Comparison of ENCODE assay signal across 25 mouse cellular contexts in the genomic region with DNA sequence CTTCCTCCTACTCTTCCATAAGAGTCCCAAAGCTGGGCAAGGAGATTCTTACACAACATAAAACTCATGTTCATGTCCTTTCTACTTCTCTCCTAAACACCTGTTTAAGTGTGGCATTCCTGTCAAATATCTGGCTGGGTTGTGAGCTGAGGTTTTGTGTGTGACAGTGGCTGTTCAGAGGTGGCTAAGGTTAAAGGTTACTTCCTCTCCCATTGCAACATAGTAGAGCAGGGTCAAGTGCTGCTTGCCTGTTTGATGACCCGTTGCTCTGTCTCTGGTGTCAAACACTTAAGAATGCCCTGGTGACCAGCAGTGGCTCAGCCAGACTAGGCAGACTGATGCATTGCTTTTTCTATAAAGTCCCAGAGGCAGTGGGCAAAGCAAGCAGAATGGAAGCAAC.
DNase-seq lines count a peak whose midpoint lies in the region; ATAC-seq and TF ChIP-seq lines count a peak whose summit lies in the region.
"Had no signal": no experiment of that assay in that cellular context is flagged by ENCODE, and none has a peak within 500 bp of the region (broad histone marks: within the 10 kb centered on the region; RNA-seq: fewer than 3 reads in every experiment).

No protein-coding gene starts in this region.

- no peak for TF ChIP-seq CTCF in midbrain, postnatal 0 days (IDR thresholded peaks at IDR 0.05)

- H3K27me3 ChIP-seq in liver, embryonic 13.5 days, result no peaks in the 10 kb centered on the region
- H3K27me3 ChIP-seq in midbrain, embryonic 11.5 days (ENCODE audit: control insufficient read depth, insufficient read depth, low read length), result no peaks in the 10 kb centered on the region
- H3K27me3 ChIP-seq in midbrain, postnatal 0 days (ENCODE audit: insufficient read depth, low read length), result no peaks in the 10 kb centered on the region
- H3K27me3 ChIP-seq: CH12.LX; forebrain, embryonic 13.5 days; hindbrain, embryonic 12.5 days; hindbrain, embryonic 15.5 days; Patski had no signal

- H3K4me3 ChIP-seq in liver, embryonic 13.5 days (replicated peaks), result no peak overlapping the region
- H3K4me3 ChIP-seq in midbrain, embryonic 11.5 days (ENCODE audit: low read depth, low read length), result no peak overlapping the region
- H3K4me3 ChIP-seq in midbrain, postnatal 0 days (ENCODE audit: low read depth, low read length), result no peak overlapping the region
- H3K4me3 ChIP-seq: forebrain, embryonic 10.5 days; forebrain, embryonic 13.5 days; heart, adult 2 months; hindbrain, embryonic 12.5 days; hindbrain, embryonic 15.5 days had no signal

- H3K4me1 ChIP-seq in liver, embryonic 13.5 days (replicated peaks), result 0 out of 2 replicates have a peak, but pooled peaks cover 8% of the 10 kb centered on the region
- H3K4me1 ChIP-seq in midbrain, embryonic 11.5 days (ENCODE audit: control insufficient read depth, insufficient read depth, low read length), result no peaks in the 10 kb centered on the region
- H3K4me1 ChIP-seq in midbrain, postnatal 0 days (ENCODE audit: insufficient read depth, low read length), result no peaks in the 10 kb centered on the region
- H3K4me1 ChIP-seq: forebrain, embryonic 10.5 days; forebrain, embryonic 13.5 days; hindbrain, embryonic 12.5 days; hindbrain, embryonic 15.5 days had no signal

- WGBS in liver, embryonic 13.5 days (ENCODE audit: insufficient replicate concordance), result 23% methylated on average over 1 of the region's 1 CpGs
- 80% methylated on average over 1 of the region's 1 CpGs for WGBS in midbrain, embryonic 11.5 days
- WGBS in midbrain, postnatal 0 days, result 91% methylated on average over 1 of the region's 1 CpGs

- peak; percentile 55 for DNase-seq in heart, adult 11 months
- no peak for DNase-seq in heart, adult 9 months (ENCODE audit: low spot score in 2 of 2)
- DNase-seq in liver, embryonic 13.5 days, result no peak
- DNase-seq in liver, result no peak
- DNase-seq in midbrain, embryonic 11.5 days (ENCODE audit: low spot score, missing footprints), result peak; percentile 21
- no peak for DNase-seq in midbrain, postnatal 0 days (ENCODE audit: low spot score)
- peak; percentile 77 for DNase-seq in yolk sac, embryonic 10.5 days (ENCODE audit: low spot score)
- no peak for DNase-seq in spleen, adult 18-20 months
- DNase-seq: adrenal gland, postnatal 10 days; adrenal gland, postnatal 36 days; B cell, adult 2 months; cerebellum, adult 18-20 months; cerebellum, adult 9-10 months; cerebellum, postnatal 14 days; gastrocnemius, postnatal 14 days; heart, adult 2 months had no signal

- H3K9ac ChIP-seq in liver, embryonic 13.5 days, result no peak overlapping the region
- H3K9ac ChIP-seq in midbrain, embryonic 11.5 days (ENCODE audit: low read length), result no peak overlapping the region
- no peak overlapping the region for H3K9ac ChIP-seq in midbrain, postnatal 0 days (replicated peaks; ENCODE audit: low read length, poor library complexity, severe bottlenecking)
- H3K9ac ChIP-seq: forebrain, embryonic 13.5 days; hindbrain, embryonic 12.5 days; hindbrain, embryonic 15.5 days had no signal

- H3K4me2 ChIP-seq in liver, embryonic 13.5 days, result no peak overlapping the region
- no peak overlapping the region for H3K4me2 ChIP-seq in midbrain, embryonic 11.5 days
- no peak overlapping the region for H3K4me2 ChIP-seq in midbrain, postnatal 0 days (ENCODE audit: low read depth, low read length, poor library complexity, severe bottlenecking)
- H3K4me2 ChIP-seq: forebrain, embryonic 13.5 days; heart, embryonic 11.5 days; hindbrain, embryonic 12.5 days; hindbrain, embryonic 15.5 days had no signal

- peak; percentile 43; the same call in 1 of the 2 replicates for ATAC-seq in liver, embryonic 13.5 days (ENCODE audit: low read depth)
- ATAC-seq in midbrain, embryonic 11.5 days (ENCODE audit: low FRiP score), result no peak
- no peak for ATAC-seq in midbrain, postnatal 0 days (ENCODE audit: low FRiP score)
- ATAC-seq: forebrain, embryonic 13.5 days; forebrain, embryonic 16.5 days; Patski had no signal

- H3K27ac ChIP-seq in liver, embryonic 13.5 days, result 0 out of 2 replicates have a peak overlapping the region, but pooled peaks have one; percentile 36
- no peak overlapping the region for H3K27ac ChIP-seq in midbrain, embryonic 11.5 days (ENCODE audit: low read depth, low read length)
- H3K27ac ChIP-seq in midbrain, postnatal 0 days (ENCODE audit: low read depth, low read length), result no peak overlapping the region
- H3K27ac ChIP-seq: forebrain, embryonic 10.5 days; forebrain, embryonic 13.5 days; heart, adult 2 months; hindbrain, embryonic 12.5 days; hindbrain, embryonic 15.5 days had no signal

- no peaks in the 10 kb centered on the region for H3K36me3 ChIP-seq in liver, embryonic 13.5 days
- no peaks in the 10 kb centered on the region for H3K36me3 ChIP-seq in midbrain, embryonic 11.5 days (ENCODE audit: control insufficient read depth, insufficient read depth, low read length)
- no peaks in the 10 kb centered on the region for H3K36me3 ChIP-seq in midbrain, postnatal 0 days (ENCODE audit: insufficient read depth, low read length)
- H3K36me3 ChIP-seq: G1E; hindbrain, embryonic 12.5 days; hindbrain, embryonic 15.5 days had no signal

- H3K9me3 ChIP-seq in liver, embryonic 13.5 days (replicated peaks), result no peaks in the 10 kb centered on the region
- H3K9me3 ChIP-seq in midbrain, embryonic 11.5 days (ENCODE audit: control insufficient read depth, low read length), result no peaks in the 10 kb centered on the region
- no peaks in the 10 kb centered on the region for H3K9me3 ChIP-seq in midbrain, postnatal 0 days (ENCODE audit: low read length)
- H3K9me3 ChIP-seq: forebrain, embryonic 10.5 days; forebrain, embryonic 13.5 days; G1E; hindbrain, embryonic 12.5 days; hindbrain, embryonic 15.5 days had no signal

Comparison
In these comparisons a context has a peak if more than half of its experiments do, and no peak if none do; other contexts are left out.
1. DNase-seq: peak in heart, adult 11 months (single experiment), midbrain, embryonic 11.5 days (single experiment) and yolk sac, embryonic 10.5 days (single experiment); none in heart, adult 9 months (0 of 2), liver, embryonic 13.5 days (single experiment), liver (single experiment), midbrain, postnatal 0 days (single experiment) and spleen, adult 18-20 months (0 of 2).